Mouse (Mus musculus) liver, embryonic 14.5 days (tissue): ENCODE data around the gene Pgpep1.

Experiments used
- CTCF ChIP-seq: IDR thresholded peaks from 2 replicates; pipeline ENCODE4 v1.5.1; 2016; ENCODE audit warnings: antibody characterized with exemption, low read depth, control low read depth
- EP300 ChIP-seq: IDR thresholded peaks from 2 replicates; pipeline ENCODE4 v1.6.1; 2016; ENCODE audit warnings: antibody characterized with exemption, low read depth

- TF ChIP-seq CTCF (no peak), EP300 (no peak)
These were observed 36.1 kb upstream of the Pgpep1 start for GRCm38 (mm10) chr8:70696019-70696885.
